Mouse (Mus musculus): ENCODE data around the gene Naa35. TPM values are rescaled to one million over a fixed set of nuclear protein-coding genes. Genes with fewer than 3 reads are reported as not detected.

The Naa35 gene
- polyA plus RNA-seq, 1 experiment: 16.2 TPM

GRCm38 (mm10) chr13:59674761-59675150 is 89.7 kb downstream of the Naa35 start:
- H3K27me3 ChIP-seq (ENCODE audit: control insufficient read depth, insufficient read depth, low read length): peaks cover 2% of the 10 kb centered on the region; the same call in 1 of the 2 replicates
- peak overlapping the region; percentile 86 for H3K4me3 ChIP-seq (ENCODE audit: extremely low read depth, insufficient read depth, insufficient read length)
- peaks cover 3% of the 10 kb centered on the region for H3K4me1 ChIP-seq (ENCODE audit: control insufficient read depth, insufficient read depth, insufficient read length)
- no peak overlapping the region; the same call in 1 of the 2 replicates for H3K27ac ChIP-seq (ENCODE audit: insufficient read depth, low read length)
- TF ChIP-seq POLR2A (IDR thresholded peaks at IDR 0.05; ENCODE audit: low read depth, low read length) (no peak), CTCF (IDR thresholded peaks at IDR 0.05; ENCODE audit: extremely low read depth, insufficient read depth, insufficient read length, insufficient replicate concordance) (no peak)
- no peak for DNase-seq (ENCODE audit: low read depth in 1 of 2, low spot score in 2 of 2)
- no peaks in the 10 kb centered on the region for H3K36me3 ChIP-seq (ENCODE audit: control insufficient read depth, insufficient read depth, low read length)
- 5% methylated on average over 13 of the region's 13 CpGs for WGBS

- WGBS: under 1% methylated on average over 49 of the region's 61 CpGs
- TF ChIP-seq CTCF (IDR thresholded peaks at IDR 0.05; ENCODE audit: extremely low read depth, insufficient read depth, insufficient read length, insufficient replicate concordance) (no peak), POLR2A (IDR thresholded peaks at IDR 0.05; ENCODE audit: low read depth, low read length) (0 out of 2 replicates have a peak, but pooled peaks have one; percentile 24)
- H3K27me3 ChIP-seq (ENCODE audit: control insufficient read depth, insufficient read depth, low read length): peaks cover 2% of the 10 kb centered on the region; the same call in 1 of the 2 replicates
- H3K4me1 ChIP-seq (ENCODE audit: control insufficient read depth, insufficient read depth, insufficient read length): peaks cover 3% of the 10 kb centered on the region
- no peaks in the 10 kb centered on the region for H3K36me3 ChIP-seq (ENCODE audit: control insufficient read depth, insufficient read depth, low read length)
- H3K4me3 ChIP-seq (ENCODE audit: extremely low read depth, insufficient read depth, insufficient read length): peak within 1 kb of the TSS; percentile 86
- H3K27ac ChIP-seq (ENCODE audit: insufficient read depth, low read length): peak within 1 kb of the TSS; percentile 63
- DNase-seq (ENCODE audit: low read depth in 1 of 2, low spot score in 2 of 2): peak in 1 of 2 experiments; percentile 61
Measured at GRCm38 (mm10) chr13:59675151-59676011, 90.3 kb downstream of the Naa35 start, which contains the start of gene Golm1. Gene Golm1 (minus strand): TSS chr13:59675811.

GRCm38 (mm10) chr13:59676316-59677229 is 91.5 kb downstream of the Naa35 start:
- Histone ChIP-seq H3K27me3 (ENCODE audit: control insufficient read depth, insufficient read depth, low read length) (peaks cover 2% of the 10 kb centered on the region; the same call in 1 of the 2 replicates), H3K4me3 (ENCODE audit: extremely low read depth, insufficient read depth, insufficient read length) (no peak overlapping the region), H3K36me3 (ENCODE audit: control insufficient read depth, insufficient read depth, low read length) (no peaks in the 10 kb centered on the region), H3K27ac (ENCODE audit: insufficient read depth, low read length) (no peak overlapping the region), H3K4me1 (ENCODE audit: control insufficient read depth, insufficient read depth, insufficient read length) (peaks cover 3% of the 10 kb centered on the region)
- 50% methylated on average over 12 of the region's 12 CpGs for WGBS
- no peak for TF ChIP-seq CTCF (IDR thresholded peaks at IDR 0.05; ENCODE audit: extremely low read depth, insufficient read depth, insufficient read length, insufficient replicate concordance)
- no peak for TF ChIP-seq POLR2A (IDR thresholded peaks at IDR 0.05; ENCODE audit: low read depth, low read length)
- DNase-seq (ENCODE audit: low read depth in 1 of 2, low spot score in 2 of 2): no peak

- WGBS: 79% methylated on average over 4 of the region's 4 CpGs
- Histone ChIP-seq H3K4me1 (ENCODE audit: control insufficient read depth, insufficient read depth, insufficient read length) (no peaks in the 10 kb centered on the region; the same call in 1 of the 2 replicates), H3K36me3 (ENCODE audit: control insufficient read depth, insufficient read depth, low read length) (no peaks in the 10 kb centered on the region), H3K4me3 (ENCODE audit: extremely low read depth, insufficient read depth, insufficient read length) (no peak overlapping the region), H3K27ac (ENCODE audit: insufficient read depth, low read length) (no peak overlapping the region), H3K27me3 (ENCODE audit: control insufficient read depth, insufficient read depth, low read length) (peaks cover 2% of the 10 kb centered on the region; the same call in 1 of the 2 replicates)
- TF ChIP-seq POLR2A (IDR thresholded peaks at IDR 0.05; ENCODE audit: low read depth, low read length) (no peak), CTCF (IDR thresholded peaks at IDR 0.05; ENCODE audit: extremely low read depth, insufficient read depth, insufficient read length, insufficient replicate concordance) (no peak)
- DNase-seq (ENCODE audit: low read depth in 1 of 2, low spot score in 2 of 2): no peak
Measured at GRCm38 (mm10) chr13:59679306-59679705, 94.2 kb downstream of the Naa35 start.

- Histone ChIP-seq H3K4me1 (ENCODE audit: control insufficient read depth, insufficient read depth, insufficient read length) (no peaks in the 10 kb centered on the region; the same call in 1 of the 2 replicates), H3K27ac (ENCODE audit: insufficient read depth, low read length) (no peak overlapping the region), H3K4me3 (ENCODE audit: extremely low read depth, insufficient read depth, insufficient read length) (no peak overlapping the region), H3K27me3 (ENCODE audit: control insufficient read depth, insufficient read depth, low read length) (peaks cover 2% of the 10 kb centered on the region; the same call in 1 of the 2 replicates), H3K36me3 (ENCODE audit: control insufficient read depth, insufficient read depth, low read length) (no peaks in the 10 kb centered on the region)
- TF ChIP-seq CTCF (IDR thresholded peaks at IDR 0.05; ENCODE audit: extremely low read depth, insufficient read depth, insufficient read length, insufficient replicate concordance): no peak
- TF ChIP-seq POLR2A (IDR thresholded peaks at IDR 0.05; ENCODE audit: low read depth, low read length): no peak
- 55% methylated on average over 4 of the region's 4 CpGs for WGBS
- DNase-seq (ENCODE audit: low read depth in 1 of 2, low spot score in 2 of 2): no peak
Measured at GRCm38 (mm10) chr13:59679908-59680307, 94.8 kb downstream of the Naa35 start.

GRCm38 (mm10) chr13:59682629-59683028 is 97.6 kb downstream of the Naa35 start:
- no peak for TF ChIP-seq CTCF (IDR thresholded peaks at IDR 0.05; ENCODE audit: extremely low read depth, insufficient read depth, insufficient read length, insufficient replicate concordance)
- no peak for TF ChIP-seq POLR2A (IDR thresholded peaks at IDR 0.05; ENCODE audit: low read depth, low read length)
- no peak for DNase-seq (ENCODE audit: low read depth in 1 of 2, low spot score in 2 of 2)
- H3K4me1 ChIP-seq (ENCODE audit: control insufficient read depth, insufficient read depth, insufficient read length): no peaks in the 10 kb centered on the region
- H3K27ac ChIP-seq (ENCODE audit: insufficient read depth, low read length): no peak overlapping the region
- no peaks in the 10 kb centered on the region for H3K27me3 ChIP-seq (ENCODE audit: control insufficient read depth, insufficient read depth, low read length)
- no peaks in the 10 kb centered on the region for H3K36me3 ChIP-seq (ENCODE audit: control insufficient read depth, insufficient read depth, low read length)
- 31% methylated on average over 7 of the region's 7 CpGs for WGBS
- no peak overlapping the region for H3K4me3 ChIP-seq (ENCODE audit: extremely low read depth, insufficient read depth, insufficient read length)
